Mouse (Mus musculus): ENCODE measurements around the gene Bpifa1. TPM values are rescaled to one million over a fixed set of nuclear protein-coding genes. Genes with fewer than 3 reads are reported as not detected.

The Bpifa1 gene
- polyA plus RNA-seq, 3 experiments from 2014 or later: not detected

Other genes with a start within 250 kb of the Bpifa1 start
- not detected for gene Bpifb6, start 242.5 kb upstream of the Bpifa1 start, polyA plus RNA-seq (2017; shearing (Covaris generic))
- not detected for gene Bpifb3, start 224.7 kb upstream of the Bpifa1 start, polyA plus RNA-seq (2017; shearing (Covaris generic))
- not detected for gene Bpifb4, start 204.7 kb upstream of the Bpifa1 start, polyA plus RNA-seq (2017; shearing (Covaris generic))
- gene Bpifa6, start 167.9 kb upstream of the Bpifa1 start, polyA plus RNA-seq (2017; shearing (Covaris generic)): not detected
- gene Bpifa2, start 134.6 kb upstream of the Bpifa1 start, polyA plus RNA-seq (2017; shearing (Covaris generic)): not detected
- not detected for gene Bpifa3, start 12.5 kb upstream of the Bpifa1 start, polyA plus RNA-seq (2017; shearing (Covaris generic))
- gene Bpifa5, start 19.7 kb downstream of the Bpifa1 start, polyA plus RNA-seq (2017; shearing (Covaris generic)): not detected
- not detected for gene Bpifb1, start 47.9 kb downstream of the Bpifa1 start, polyA plus RNA-seq (2017; shearing (Covaris generic))
- gene Bpifb5, start 80.9 kb downstream of the Bpifa1 start, polyA plus RNA-seq (2017; shearing (Covaris generic)): not detected
- not detected for gene Bpifb9a, start 115.0 kb downstream of the Bpifa1 start, polyA plus RNA-seq (2017; shearing (Covaris generic))
- gene Bpifb9b, start 164.3 kb downstream of the Bpifa1 start, polyA plus RNA-seq (2017; shearing (Covaris generic)): not detected
- gene Cdk5rap1, start 230.1 kb downstream of the Bpifa1 start, polyA plus RNA-seq (2017; shearing (Covaris generic)): 10 to 100 TPM; 14.7 to 89.3 (median 50.7) TPM

Measured in inflammation-experienced regulatory T-cells, adult 6 months (primary cell).